Comparison of ENCODE assay signal across 8 mouse cellular contexts in genomic region chr16:66190801-66191200, GRCm38 (mm10).
A peak's percentile ranks its signal among the peaks of the same experiment; 100 is the strongest.
DNase-seq lines count a peak whose midpoint lies in the region; ATAC-seq lines count a peak whose summit lies in the region.

No protein-coding gene starts in this region.

- H3K27me3 ChIP-seq in hindbrain, embryonic 11.5 days (ENCODE audit: control insufficient read depth, insufficient read depth, low read length) = no peaks in the 10 kb centered on the region
- H3K27me3 ChIP-seq in hindbrain, embryonic 13.5 days = no peaks in the 10 kb centered on the region

- WGBS in hindbrain, embryonic 11.5 days = 33% methylated on average over 2 of the region's 2 CpGs
- WGBS in hindbrain, embryonic 13.5 days = 33% methylated on average over 2 of the region's 2 CpGs

- H3K27ac ChIP-seq in hindbrain, embryonic 11.5 days (ENCODE audit: low read depth, low read length) = no peak overlapping the region
- no peak overlapping the region for H3K27ac ChIP-seq in hindbrain, embryonic 13.5 days

- H3K36me3 ChIP-seq in hindbrain, embryonic 11.5 days (ENCODE audit: control insufficient read depth, insufficient read depth, low read length) = no peaks in the 10 kb centered on the region
- H3K36me3 ChIP-seq in hindbrain, embryonic 13.5 days = no peaks in the 10 kb centered on the region

- peak; percentile 63 for DNase-seq in hindbrain, embryonic 11.5 days (ENCODE audit: low spot score)
- DNase-seq in thymus, postnatal 4 days = peak; percentile 12
- no peak for DNase-seq in thymus, adult 18-20 months
- DNase-seq in embryo, embryonic 11 days = peak; percentile 61
- peak; percentile 73 for DNase-seq in retina, embryonic 14.5 days (ENCODE audit: low spot score)
- no peak for DNase-seq in urinary bladder, postnatal 36 days (ENCODE audit: low spot score in 2 of 2)
- no peak for DNase-seq in urinary bladder, postnatal 4 days (ENCODE audit: low spot score in 2 of 2)

- no peaks in the 10 kb centered on the region for H3K4me1 ChIP-seq in hindbrain, embryonic 11.5 days (replicated peaks; ENCODE audit: control insufficient read depth, insufficient read depth, low read length)
- no peaks in the 10 kb centered on the region for H3K4me1 ChIP-seq in hindbrain, embryonic 13.5 days (replicated peaks)

- no peak overlapping the region for H3K4me2 ChIP-seq in hindbrain, embryonic 11.5 days (replicated peaks; ENCODE audit: low read depth, low read length)
- no peak overlapping the region for H3K4me2 ChIP-seq in hindbrain, embryonic 13.5 days

- H3K9ac ChIP-seq in hindbrain, embryonic 11.5 days (ENCODE audit: low read depth, low read length) = no peak overlapping the region
- no peak overlapping the region for H3K9ac ChIP-seq in hindbrain, embryonic 13.5 days

- H3K4me3 ChIP-seq in hindbrain, embryonic 11.5 days (ENCODE audit: low read depth, low read length) = no peak overlapping the region
- H3K4me3 ChIP-seq in hindbrain, embryonic 13.5 days = no peak overlapping the region

- ATAC-seq in hindbrain, embryonic 11.5 days (ENCODE audit: low FRiP score) = peak; percentile 53; the same call in 1 of the 2 replicates
- ATAC-seq in hindbrain, embryonic 13.5 days (ENCODE audit: low FRiP score) = no peak

- no peaks in the 10 kb centered on the region for H3K9me3 ChIP-seq in hindbrain, embryonic 11.5 days (ENCODE audit: control insufficient read depth, low read length)
- no peaks in the 10 kb centered on the region for H3K9me3 ChIP-seq in hindbrain, embryonic 13.5 days

Comparison
In these comparisons a context has a peak if more than half of its experiments do, and no peak if none do; other contexts are left out.
1. DNase-seq: peak in hindbrain, embryonic 11.5 days (single experiment), thymus, postnatal 4 days (single experiment), embryo, embryonic 11 days (single experiment) and retina, embryonic 14.5 days (single experiment); none in thymus, adult 18-20 months (0 of 2), urinary bladder, postnatal 36 days (0 of 2) and urinary bladder, postnatal 4 days (0 of 2).